Mouse (Mus musculus) limb, embryonic 14.5 days (tissue): ENCODE data around the gene Rpl13a. TPM values are rescaled to one million over a fixed set of nuclear protein-coding genes. Genes with fewer than 3 reads are reported as not detected.

Experiments used
- ATAC-seq: fragments of 200-750 bp; cut with Nextera tagmentation; 2 replicates; pipeline ENCODE4 v1.8.0; 2017; ENCODE audit warnings: low read depth, moderate number of reproducible peaks, moderate TSS enrichment; ENCODE audit not compliant: low FRiP score
- DNase-seq: peaks from one replicate; pipeline ENCODE4 v3.0.0-alpha.2; 2015; ENCODE audit warnings: low spot score
- H3K27ac ChIP-seq: fragments of 300-500 bp; sonication (generic); replicated peaks from 2 replicates; pipeline ENCODE4 v1.5.1; 2014; ENCODE audit warnings: low read depth, mild to moderate bottlenecking, low read length, moderate library complexity, mixed read lengths
- H3K27me3 ChIP-seq: fragments of 300-500 bp; sonication (generic); 2 replicates; pipeline ENCODE4 v1.6.1; 2014; ENCODE audit warnings: low read length, mixed read lengths; ENCODE audit not compliant: control insufficient read depth, insufficient read depth
- H3K36me3 ChIP-seq: fragments of 300-500 bp; sonication (generic); 2 replicates; pipeline ENCODE4 v1.6.1; 2014; ENCODE audit warnings: mild to moderate bottlenecking, low read length, moderate library complexity, mixed read lengths; ENCODE audit not compliant: control insufficient read depth, insufficient read depth
- H3K4me1 ChIP-seq: fragments of 300-500 bp; sonication (generic); 2 replicates; pipeline ENCODE4 v1.6.1; 2014; ENCODE audit warnings: antibody characterized with exemption, low read length, mixed read lengths; ENCODE audit not compliant: control insufficient read depth, insufficient read depth
- H3K4me2 ChIP-seq: fragments of 300-500 bp; sonication (generic); replicated peaks from 2 replicates; pipeline ENCODE4 v1.6.1; 2014; ENCODE audit warnings: low read depth, mild to moderate bottlenecking, low read length, moderate library complexity; ENCODE audit not compliant: severe bottlenecking
- H3K4me3 ChIP-seq: fragments of 300-500 bp; sonication (generic); replicated peaks from 2 replicates; pipeline ENCODE4 v1.5.1; 2014; ENCODE audit warnings: low read length
- H3K9ac ChIP-seq: fragments of 300-500 bp; sonication (generic); 2 replicates; pipeline ENCODE4 v1.6.1; 2014; ENCODE audit warnings: mild to moderate bottlenecking, low read depth, low read length, moderate library complexity; ENCODE audit not compliant: severe bottlenecking
- H3K9me3 ChIP-seq: fragments of 300-500 bp; sonication (generic); 2 replicates; pipeline ENCODE4 v1.6.1; 2016; ENCODE audit warnings: low read length; ENCODE audit not compliant: control insufficient read depth
- POLR2A ChIP-seq: fragments of 200-500 bp; IDR thresholded peaks from 2 replicates; pipeline ENCODE4 v1.8.0; 2012; ENCODE audit warnings: inconsistent platforms, mild to moderate bottlenecking, moderate library complexity, borderline replicate concordance; ENCODE audit not compliant: insufficient read depth, insufficient read length; ENCODE audit errors: extremely low read depth
- WGBS: fragments of 180-500 bp; shearing (Covaris S2); extraction: QIAGEN DNeasy Blood & Tissue Kit; methylation state at CpG from one replicate; pipeline ENCODE4 v1.1.7; 2014; 5-methylcytosine and 5-hydroxymethylcytosine counted together
- polyA plus RNA-seq, 2 experiments: library from polyadenylated mRNA; depleted of rRNA in 1 of 2; stranded (reverse) in 1 of 2; unstranded in 1 of 2; fragments of >200 nt; fragmentation: Nextera tagmentation in 1 of 2; extraction: Ambion mirVana in 1 of 2; gene quantifications; 2 replicates each; pipeline versions ENCODE4 v1.2.1 to v1.2.3; 2012 to 2014

Rpl13a gene
- polyA plus RNA-seq, 2 experiments: 1,777 to 3,912 TPM

DNA sequence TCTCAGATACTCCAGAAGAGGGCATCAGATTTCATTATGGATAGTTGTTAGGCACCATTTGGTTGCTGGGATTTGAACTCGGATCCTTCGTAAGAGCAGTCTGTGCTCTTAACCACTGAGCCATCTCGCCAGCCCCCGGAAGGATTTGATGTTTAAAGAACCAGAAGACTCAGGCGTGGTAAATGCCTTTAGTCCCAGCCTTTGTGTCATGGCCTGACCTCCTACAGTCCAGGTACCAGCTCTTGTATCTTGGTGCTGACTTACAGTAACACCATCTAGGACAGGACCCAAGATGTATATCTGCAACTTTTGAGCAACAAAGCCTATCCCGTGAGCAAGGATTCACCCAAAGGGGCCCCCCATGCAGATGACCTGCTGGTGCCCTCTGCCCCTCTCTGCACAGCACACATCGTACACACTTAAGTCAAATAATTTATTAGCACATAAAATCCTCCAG lies 3.4 kb downstream of the Rpl13a start:
- peak; percentile 66 for DNase-seq

DNA sequence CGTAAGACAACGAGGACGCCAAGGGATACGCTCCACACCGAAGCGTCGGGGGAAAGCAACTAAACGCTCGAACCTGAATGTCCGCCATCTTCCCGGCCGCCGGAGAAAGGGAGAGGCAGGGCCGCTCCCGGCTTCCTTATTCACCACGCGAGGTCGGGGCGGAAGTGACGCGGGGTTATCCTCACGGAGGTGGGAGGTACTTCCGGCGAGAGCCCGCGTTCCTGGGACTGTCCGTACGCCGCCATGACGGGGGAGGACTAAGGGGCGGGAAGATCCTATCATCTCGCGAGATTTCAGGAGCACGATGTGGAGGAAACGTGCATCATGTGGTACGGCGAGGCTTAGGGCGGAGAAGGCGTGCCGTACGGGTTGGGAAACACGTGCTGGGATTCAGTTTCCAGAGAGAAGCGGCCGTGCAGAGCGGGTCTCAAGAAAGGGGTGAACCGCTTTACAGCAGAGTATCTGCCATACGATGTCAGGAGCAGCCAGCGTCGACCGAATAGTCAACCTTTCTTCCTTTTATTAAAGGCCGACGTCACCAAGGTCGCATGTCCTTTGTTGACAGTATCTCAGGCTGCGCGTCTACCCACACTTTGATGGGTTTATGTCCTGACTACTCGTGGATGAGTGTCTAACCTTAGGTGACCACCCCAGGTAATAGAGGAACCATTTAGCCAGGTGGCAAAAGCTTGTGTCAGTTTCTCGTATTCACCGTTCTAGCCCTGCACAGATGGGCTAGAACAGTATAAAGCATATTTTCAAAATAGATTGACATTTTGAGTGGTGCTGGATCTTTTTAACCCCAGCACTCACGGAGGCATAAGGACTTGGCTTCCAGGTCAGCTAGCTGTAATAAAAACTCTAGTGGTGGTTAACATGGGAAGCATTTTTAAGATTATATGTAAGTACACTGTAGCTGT lies 4.1 kb downstream of the Rpl13a start, which contains the start of gene Rps11:
TSS of gene Rps11 (minus strand) at position 216 of the 920 bp plus-strand sequence.
- peaks cover 33% of the 10 kb centered on the region for H3K4me1 ChIP-seq
- peak; percentile 75; the same call in 1 of the 2 replicates for TF ChIP-seq POLR2A
- peaks cover 68% of the 10 kb centered on the region for H3K36me3 ChIP-seq
- ATAC-seq (peak; percentile 80), DNase-seq (peak; percentile 99)
- peak within 1 kb of the TSS; percentile 97 for H3K4me3 ChIP-seq
- no peaks in the 10 kb centered on the region for H3K27me3 ChIP-seq
- H3K4me2 ChIP-seq: peak within 1 kb of the TSS; percentile 93
- no peaks in the 10 kb centered on the region for H3K9me3 ChIP-seq
- H3K9ac ChIP-seq: peak within 1 kb of the TSS; percentile 98
- under 1% methylated on average over 59 of the region's 59 CpGs for WGBS
- H3K27ac ChIP-seq: peak within 1 kb of the TSS; percentile 90

More for the DNA sequence above, 3.4 kb downstream of the Rpl13a start:
- Histone ChIP-seq H3K9me3 (no peaks in the 10 kb centered on the region), H3K27ac (peak overlapping the region; percentile 65; the same call in 1 of the 2 replicates), H3K9ac (no peak overlapping the region), H3K27me3 (no peaks in the 10 kb centered on the region), H3K36me3 (peaks cover 62% of the 10 kb centered on the region), H3K4me3 (peak overlapping the region; percentile 97), H3K4me2 (peak overlapping the region; percentile 54; the same call in 1 of the 2 replicates), H3K4me1 (peaks cover 36% of the 10 kb centered on the region)
- no peak for ATAC-seq
- 8% methylated on average over 7 of the region's 7 CpGs for WGBS
- no peak for TF ChIP-seq POLR2A

DNA sequence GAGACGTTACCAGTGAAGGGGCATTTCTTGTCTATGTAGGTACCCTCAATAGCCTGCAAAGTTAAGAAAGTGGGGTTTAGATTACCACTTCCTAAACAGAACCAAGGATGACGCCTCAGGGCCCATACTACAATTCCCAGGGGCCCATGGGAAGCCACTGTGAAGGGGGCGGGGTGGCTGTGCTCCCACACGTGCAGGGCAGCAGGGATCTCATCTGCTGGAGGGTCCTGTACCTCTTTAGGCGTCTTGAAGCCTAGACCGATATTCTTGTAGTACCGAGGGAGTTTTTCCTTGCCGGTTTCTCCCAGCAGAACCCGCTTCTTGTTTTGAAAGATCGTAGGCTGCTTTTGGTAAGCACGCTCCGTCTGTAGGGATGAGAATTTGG lies 5.4 kb downstream of the Rpl13a start:
- no peak for ATAC-seq
- no peak for DNase-seq
- no peak for TF ChIP-seq POLR2A
- H3K27me3 ChIP-seq: no peaks in the 10 kb centered on the region
- peaks cover 74% of the 10 kb centered on the region for H3K36me3 ChIP-seq
- H3K4me1 ChIP-seq: peaks cover 31% of the 10 kb centered on the region
- H3K27ac ChIP-seq: peak overlapping the region; percentile 90; the same call in 1 of the 2 replicates
- WGBS: 21% methylated on average over 12 of the region's 12 CpGs
- no peaks in the 10 kb centered on the region for H3K9me3 ChIP-seq
- H3K9ac ChIP-seq: peak overlapping the region; percentile 98
- peak overlapping the region; percentile 97 for H3K4me3 ChIP-seq
- peak overlapping the region; percentile 93 for H3K4me2 ChIP-seq

DNA sequence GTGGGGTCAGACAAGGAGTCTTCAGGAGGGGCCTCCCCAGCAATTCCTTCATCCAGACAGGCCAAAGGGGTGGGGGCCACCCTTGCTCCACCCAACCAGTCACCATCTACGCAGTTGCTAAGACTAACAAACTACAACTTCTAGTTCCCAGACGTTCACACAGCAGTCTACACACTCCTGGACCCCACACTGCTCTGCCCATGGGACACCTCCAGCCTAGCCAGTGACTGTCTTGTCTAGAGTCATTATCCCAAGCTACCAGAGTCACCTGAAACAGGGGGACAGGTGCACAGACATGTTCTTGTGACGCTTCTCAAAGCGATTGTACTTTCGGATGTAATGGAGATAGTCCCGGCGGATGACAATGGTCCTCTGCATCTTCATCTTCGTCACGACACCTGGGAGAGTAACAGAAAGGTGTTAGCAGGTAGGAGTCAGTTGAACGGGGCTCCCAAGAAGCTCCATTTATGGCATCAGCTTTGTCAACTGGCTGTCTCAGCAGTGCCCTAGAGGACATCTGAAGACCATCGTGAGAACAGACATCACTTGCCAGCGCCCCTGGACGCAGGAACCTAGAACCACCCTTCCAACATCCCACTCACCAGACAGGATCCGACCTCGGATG lies 5.9 kb downstream of the Rpl13a start:
- WGBS: 83% methylated on average over 15 of the region's 15 CpGs
- Histone ChIP-seq H3K4me3 (peak overlapping the region; percentile 97), H3K4me1 (peaks cover 31% of the 10 kb centered on the region), H3K27me3 (no peaks in the 10 kb centered on the region), H3K36me3 (peaks cover 75% of the 10 kb centered on the region), H3K4me2 (peak overlapping the region; percentile 93), H3K27ac (no peak overlapping the region), H3K9ac (peak overlapping the region; percentile 98), H3K9me3 (no peaks in the 10 kb centered on the region)
- no peak for TF ChIP-seq POLR2A
- ATAC-seq (no peak), DNase-seq (no peak)

DNA sequence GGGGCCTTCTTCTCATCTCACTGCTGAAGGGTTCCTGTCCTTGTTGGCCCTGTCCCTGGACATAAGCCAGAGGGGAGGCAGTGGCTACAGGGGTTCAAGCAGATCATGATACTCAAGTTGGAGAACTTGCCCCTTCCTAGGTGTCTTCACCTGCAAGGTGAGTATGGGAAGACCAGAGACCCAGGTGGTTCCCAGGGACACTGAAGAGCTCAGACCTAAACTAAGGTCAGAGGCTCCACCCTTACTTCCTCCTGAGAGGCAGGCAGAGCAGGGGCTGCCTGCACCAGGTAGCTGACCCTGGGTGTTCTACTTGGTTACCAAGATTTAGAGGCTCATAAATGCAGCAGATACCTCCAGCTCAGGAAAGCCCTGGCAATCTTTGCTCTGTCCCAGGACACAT lies 6.6 kb downstream of the Rpl13a start:
- DNase-seq: no peak
- Histone ChIP-seq H3K9ac (no peak overlapping the region), H3K4me1 (peaks cover 26% of the 10 kb centered on the region), H3K4me3 (no peak overlapping the region), H3K27me3 (no peaks in the 10 kb centered on the region), H3K27ac (no peak overlapping the region), H3K9me3 (no peaks in the 10 kb centered on the region), H3K4me2 (no peak overlapping the region), H3K36me3 (peaks cover 70% of the 10 kb centered on the region)
- no peak for ATAC-seq
- no peak for TF ChIP-seq POLR2A
